Mouse (Mus musculus) cerebellum, postnatal 25 days (tissue): ENCODE measurements at regions not wholly inside any gene's neighbourhood (a gene's known extent, or its start where the extent isn't known, plus 50 kb on each side); places are given as distances from the start of the nearest gene placed in this dataset.
A peak's percentile ranks its signal among the peaks of the same experiment; 100 is the strongest.
"Not testable (repeated sequence)": the region's sequence is repeated elsewhere in the genome, so short reads cannot be mapped to it uniquely, and the experiment has no call there.

ENCODE experiments used
- DNase-seq, 2 experiments: peaks; one replicate each; pipeline ENCODE4 v3.0.0; 2021; ENCODE audit warnings: mixed read lengths in 2 of 2

GRCm38 (mm10) chr1:47285639-47286038, 393.0 kb upstream of the Slc39a10 start:
- DNase-seq, result no peak

GRCm38 (mm10) chr1:47278321-47279020, 385.8 kb upstream of the Slc39a10 start:
- DNase-seq, result peak; percentile 43 to 62

- DNase-seq, result peak; percentile 65 to 68
Observed at GRCm38 (mm10) chr1:47277839-47278238, 385.2 kb upstream of the Slc39a10 start.

- DNase-seq, result no peak
Observed at GRCm38 (mm10) chr1:47272131-47272530, 379.5 kb upstream of the Slc39a10 start.

- peak in 1 of 2 experiments; percentile 13 for DNase-seq
Observed at GRCm38 (mm10) chr1:47263611-47264010, 371.0 kb upstream of the Slc39a10 start.

GRCm38 (mm10) chr1:47261505-47262130, 369.0 kb upstream of the Slc39a10 start:
- DNase-seq, result no peak

- peak; percentile 64 to 71 for DNase-seq
Observed at GRCm38 (mm10) chr1:47250706-47251105, 358.1 kb upstream of the Slc39a10 start.

GRCm38 (mm10) chr1:47217088-47217487, 324.4 kb upstream of the Slc39a10 start:
- no peak for DNase-seq

GRCm38 (mm10) chr1:47216419-47217002, 323.9 kb upstream of the Slc39a10 start:
- no peak for DNase-seq

GRCm38 (mm10) chr1:47213476-47213875, 320.8 kb upstream of the Slc39a10 start:
- DNase-seq, result no peak

GRCm38 (mm10) chr1:47193001-47193400, 300.3 kb upstream of the Slc39a10 start:
- DNase-seq, result no peak

GRCm38 (mm10) chr1:47164417-47164816, 271.8 kb upstream of the Slc39a10 start:
- no peak for DNase-seq

GRCm38 (mm10) chr1:47163808-47164410, 271.3 kb upstream of the Slc39a10 start:
- DNase-seq, result no peak

- not testable (repeated sequence) for DNase-seq
Observed at GRCm38 (mm10) chr1:47130031-47130430, 237.4 kb upstream of the Slc39a10 start.

- no peak for DNase-seq
Observed at GRCm38 (mm10) chr1:47119636-47120035, 227.0 kb upstream of the Slc39a10 start.

GRCm38 (mm10) chr1:47116681-47117080, 224.0 kb upstream of the Slc39a10 start:
- not testable (repeated sequence) for DNase-seq

GRCm38 (mm10) chr1:47112494-47112893, 219.8 kb upstream of the Slc39a10 start:
- DNase-seq, result no peak

GRCm38 (mm10) chr1:47104055-47104454, 211.4 kb upstream of the Slc39a10 start:
- no peak for DNase-seq

- no peak for DNase-seq
Observed at GRCm38 (mm10) chr1:47103321-47103988, 210.8 kb upstream of the Slc39a10 start.

GRCm38 (mm10) chr1:47097084-47097996, 204.7 kb upstream of the Slc39a10 start:
- no peak for DNase-seq

GRCm38 (mm10) chr1:47094498-47094897, 201.8 kb upstream of the Slc39a10 start:
- no peak for DNase-seq
